Mouse (Mus musculus) stomach, embryonic 16.5 days (tissue): ENCODE data around the gene Bace1. TPM values are rescaled to one million over a fixed set of nuclear protein-coding genes. Genes with fewer than 3 reads are reported as not detected.
"Not testable (repeated sequence)": the region's sequence is repeated elsewhere in the genome, so short reads cannot be mapped to it uniquely, and the experiment has no call there.

Experiments used
- ATAC-seq: fragments of 200-750 bp; cut with Nextera tagmentation; 2 replicates; pipeline ENCODE4 v1.8.0; 2017; ENCODE audit warnings: moderate number of reproducible peaks, moderate TSS enrichment; ENCODE audit not compliant: insufficient read depth, low FRiP score
- H3K27ac ChIP-seq: fragments of 300-500 bp; sonication (generic); 2 replicates; pipeline ENCODE4 v1.5.1; 2014; ENCODE audit warnings: low read length
- H3K27me3 ChIP-seq: fragments of 300-500 bp; sonication (generic); 2 replicates; pipeline ENCODE4 v1.6.1; 2014; ENCODE audit warnings: low read length, control low read depth, mixed read lengths; ENCODE audit not compliant: control insufficient read depth, insufficient read depth
- H3K36me3 ChIP-seq: fragments of 300-500 bp; sonication (generic); 2 replicates; pipeline ENCODE4 v1.6.1; 2014; ENCODE audit warnings: low read length; ENCODE audit not compliant: control insufficient read depth, insufficient read depth
- H3K4me1 ChIP-seq: fragments of 300-500 bp; sonication (generic); 2 replicates; pipeline ENCODE4 v1.6.1; 2014; ENCODE audit warnings: low read length, control low read depth, mixed read lengths; ENCODE audit not compliant: control insufficient read depth, insufficient read depth
- H3K4me2 ChIP-seq: fragments of 300-500 bp; sonication (generic); 2 replicates; pipeline ENCODE4 v1.6.1; 2014; ENCODE audit warnings: low read depth, low read length, mixed read lengths
- H3K4me3 ChIP-seq: fragments of 300-500 bp; sonication (generic); replicated peaks from 2 replicates; pipeline ENCODE4 v1.5.1; 2014; ENCODE audit warnings: mild to moderate bottlenecking, low read length
- H3K9ac ChIP-seq: fragments of 300-500 bp; sonication (generic); 2 replicates; pipeline ENCODE4 v1.6.1; 2014; ENCODE audit warnings: low read length
- H3K9me3 ChIP-seq: fragments of 300-500 bp; sonication (generic); replicated peaks from 2 replicates; pipeline ENCODE4 v1.6.1; 2016; ENCODE audit warnings: low read length, control low read depth; ENCODE audit not compliant: control insufficient read depth
- WGBS: fragments of 180-500 bp; shearing (Covaris S2); extraction: QIAGEN DNeasy Blood & Tissue Kit; methylation state at CpG from one replicate; pipeline ENCODE4 v1.1.7; 2014; 5-methylcytosine and 5-hydroxymethylcytosine counted together
- polyA plus RNA-seq: library from polyadenylated mRNA; unstranded; fragments of >200 nt; fragmentation: Nextera tagmentation; extraction: Ambion mirVana; gene quantifications from 2 replicates; pipeline ENCODE4 v1.2.1, GENCODE M21; 2015

Bace1 gene
- polyA plus RNA-seq, 1 experiment from 2014 or later, result 23.2 TPM

DNA sequence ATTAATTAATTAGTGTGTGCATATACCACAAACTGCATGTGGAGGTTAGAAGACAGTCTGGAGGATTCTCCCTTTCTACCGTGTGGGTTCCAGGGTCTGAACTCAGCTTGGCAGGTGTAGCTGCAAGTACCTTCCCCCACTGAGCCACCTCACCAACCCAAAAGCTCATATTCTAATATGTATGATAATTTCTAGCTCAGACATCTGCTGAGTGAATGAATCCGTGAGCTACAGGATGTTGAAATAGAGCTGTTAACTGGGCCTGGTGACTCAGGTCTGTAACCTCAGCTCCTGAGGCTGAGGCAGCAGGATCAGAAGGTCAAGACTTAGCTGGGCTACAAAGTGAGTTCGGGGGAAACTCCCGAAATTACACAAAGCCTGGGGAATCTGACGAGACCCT, 4.6 kb downstream of the Bace1 start:
- Histone ChIP-seq H3K9ac (no peak overlapping the region), H3K4me3 (no peak overlapping the region), H3K4me1 (peaks cover 28% of the 10 kb centered on the region), H3K27me3 (no peaks in the 10 kb centered on the region), H3K27ac (no peak overlapping the region), H3K36me3 (no peaks in the 10 kb centered on the region), H3K9me3 (no peaks in the 10 kb centered on the region), H3K4me2 (no peak overlapping the region)
- 73% methylated on average over 5 of the region's 5 CpGs for WGBS
- no peak for ATAC-seq

DNA sequence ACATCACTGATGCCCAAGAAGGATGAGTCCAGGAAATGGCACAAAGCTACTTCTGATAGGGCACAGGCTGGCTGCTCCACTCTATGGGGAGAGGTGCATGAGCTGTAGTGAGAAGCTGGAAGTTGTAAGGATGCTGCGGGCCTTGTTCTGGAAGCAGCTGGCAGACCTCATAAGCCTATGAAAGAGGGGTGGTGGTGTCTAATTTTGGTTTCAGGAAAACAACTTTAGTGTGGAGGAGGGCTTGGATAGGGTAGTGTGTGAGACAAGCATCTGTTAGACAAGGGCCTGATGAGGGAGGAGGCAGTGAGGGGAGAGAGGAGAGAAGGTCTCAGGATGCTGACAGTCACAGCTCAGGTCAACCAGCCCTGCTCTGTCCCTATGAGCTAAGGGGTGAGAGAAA, 5.4 kb downstream of the Bace1 start:
- Histone ChIP-seq H3K9ac (no peak overlapping the region), H3K36me3 (no peaks in the 10 kb centered on the region), H3K4me3 (no peak overlapping the region), H3K27ac (no peak overlapping the region), H3K4me1 (peaks cover 34% of the 10 kb centered on the region), H3K27me3 (no peaks in the 10 kb centered on the region), H3K9me3 (no peaks in the 10 kb centered on the region), H3K4me2 (no peak overlapping the region)
- WGBS, result 77% methylated on average over 1 of the region's 1 CpGs
- no peak for ATAC-seq

DNA sequence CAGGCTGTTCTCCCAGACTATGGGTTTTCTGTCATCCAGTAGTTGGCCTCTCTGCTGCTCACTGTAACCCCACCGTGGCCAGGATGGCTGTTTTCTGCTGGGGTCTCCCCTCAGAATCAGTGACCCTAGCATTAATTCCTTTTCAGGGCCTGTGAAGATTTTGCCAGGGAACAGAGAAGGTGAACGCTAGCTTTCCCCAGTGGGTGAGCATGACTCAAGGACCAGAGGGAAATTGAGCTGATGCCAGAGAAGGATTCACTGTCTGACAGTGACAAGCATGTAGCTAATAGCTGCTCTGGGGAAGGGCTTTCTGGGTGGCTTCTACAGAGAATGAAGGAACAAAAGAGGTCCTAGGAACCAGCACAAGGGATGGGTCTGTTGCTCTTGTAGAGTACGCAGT, 7.2 kb downstream of the Bace1 start:
- no peak overlapping the region for H3K4me3 ChIP-seq
- H3K36me3 ChIP-seq, result no peaks in the 10 kb centered on the region
- H3K27me3 ChIP-seq, result no peaks in the 10 kb centered on the region
- no peak overlapping the region for H3K4me2 ChIP-seq
- peaks cover 38% of the 10 kb centered on the region for H3K4me1 ChIP-seq
- ATAC-seq, result no peak
- no peaks in the 10 kb centered on the region for H3K9me3 ChIP-seq
- H3K9ac ChIP-seq, result no peak overlapping the region
- no peak overlapping the region for H3K27ac ChIP-seq
- whole genome bisulfite sequencing, result 80% methylated on average over 3 of the region's 3 CpGs

DNA sequence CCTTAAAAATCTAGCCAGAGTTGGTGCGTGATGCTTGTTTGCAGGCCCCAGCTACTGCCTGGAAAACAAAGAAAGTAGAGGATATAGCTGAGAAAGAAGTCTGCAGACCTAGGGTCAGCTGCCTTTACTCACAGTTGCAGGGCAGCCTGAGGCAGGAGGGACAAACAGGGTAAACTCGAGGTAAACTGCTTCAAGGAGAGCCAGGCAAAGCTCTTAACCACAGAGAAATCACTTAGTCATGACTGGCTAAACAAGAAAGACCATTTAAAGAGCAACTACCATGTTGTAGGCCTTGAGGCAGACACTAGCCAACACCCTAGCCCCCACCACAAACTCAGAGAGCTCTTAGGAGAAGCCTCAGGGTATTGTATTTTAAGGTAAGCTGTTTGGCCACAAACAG, 7.8 kb downstream of the Bace1 start:
- H3K9me3 ChIP-seq, H3K4me2 ChIP-seq, H3K27me3 ChIP-seq, H3K4me3 ChIP-seq, H3K9ac ChIP-seq, ATAC-seq, H3K27ac ChIP-seq, H3K36me3 ChIP-seq: not testable (repeated sequence)
- peaks cover 38% of the 10 kb centered on the region for H3K4me1 ChIP-seq
- WGBS, result 59% methylated on average over 2 of the region's 2 CpGs

DNA sequence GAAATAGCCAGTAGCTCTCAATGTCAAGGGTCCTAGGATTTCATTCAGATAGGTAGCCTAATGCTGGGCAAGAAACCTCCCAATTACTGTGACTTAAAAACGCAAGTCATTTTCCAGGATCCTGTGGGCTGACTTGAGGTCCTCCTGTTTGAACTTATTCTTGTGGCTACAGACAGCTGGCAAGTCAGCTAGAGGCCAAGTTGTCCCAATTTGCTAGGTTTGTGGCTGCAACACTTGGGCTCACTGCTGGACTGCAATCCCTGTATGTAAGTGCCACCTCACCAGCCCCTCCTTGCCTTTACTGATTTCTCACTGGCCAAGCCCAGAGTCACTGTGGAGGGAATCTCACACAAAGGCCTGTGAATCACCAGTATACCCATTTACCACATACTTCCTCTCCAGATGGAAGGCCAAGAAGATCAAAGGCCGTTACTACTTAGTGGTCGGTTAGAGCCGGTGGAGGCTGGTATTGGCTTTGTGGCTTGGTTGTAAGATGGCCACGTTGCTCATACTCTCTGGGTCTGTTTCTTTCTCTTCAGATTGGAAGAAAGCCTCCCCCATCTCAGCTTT, 8.6 kb downstream of the Bace1 start:
- no peak for ATAC-seq

DNA sequence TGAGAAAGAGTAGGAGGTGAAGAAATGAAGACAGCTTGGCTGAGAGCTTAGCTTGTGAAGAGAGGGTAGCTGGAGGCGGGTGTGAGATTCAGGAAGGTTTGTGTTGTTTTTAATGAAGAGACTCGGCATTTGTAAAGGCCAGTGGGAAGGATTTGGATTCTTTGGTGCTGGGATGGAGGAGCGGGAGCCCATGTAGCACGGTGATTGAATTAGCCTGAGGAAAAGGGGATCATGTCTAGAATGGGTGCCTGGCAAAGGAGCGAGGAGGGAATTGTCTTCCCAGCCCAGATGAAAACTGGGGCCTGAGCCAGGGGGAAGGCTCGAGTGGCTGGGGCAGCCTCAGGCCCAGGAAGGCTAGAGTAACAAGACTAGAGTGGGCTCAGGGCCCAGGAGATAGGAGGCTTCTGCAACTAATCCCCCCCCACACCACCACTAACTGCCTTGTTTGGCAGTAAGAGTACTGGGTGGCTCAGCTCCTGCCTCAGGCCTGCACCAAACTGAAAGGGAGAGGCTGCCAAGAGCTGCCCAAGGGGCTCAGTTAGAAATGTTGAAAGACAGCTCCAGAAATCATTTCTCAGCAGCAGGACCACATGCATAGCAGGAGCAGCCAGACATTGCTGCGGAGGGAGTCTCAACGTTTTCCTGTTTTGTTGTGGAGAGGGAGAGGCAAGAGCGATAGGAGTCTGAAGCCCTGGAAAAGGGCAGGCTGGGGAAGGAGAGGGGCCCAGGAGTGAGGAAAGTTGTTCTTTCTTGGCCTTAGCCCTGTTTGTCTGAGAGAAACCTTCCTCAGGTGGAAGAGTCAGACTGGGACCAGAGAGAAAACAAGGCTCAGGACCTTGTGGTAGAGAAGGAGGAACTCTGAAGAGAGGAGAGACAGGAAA, 11.4 kb downstream of the Bace1 start:
- Histone ChIP-seq H3K27ac (peak overlapping the region; percentile 92), H3K36me3 (0 out of 2 replicates have a peak, but pooled peaks cover 4% of the 10 kb centered on the region), H3K4me2 (peak overlapping the region; percentile 11; the same call in 1 of the 2 replicates), H3K9me3 (no peaks in the 10 kb centered on the region), H3K4me1 (peaks cover 31% of the 10 kb centered on the region), H3K27me3 (no peaks in the 10 kb centered on the region), H3K4me3 (no peak overlapping the region), H3K9ac (peak overlapping the region; percentile 57)
- WGBS, result 37% methylated on average over 9 of the region's 9 CpGs
- ATAC-seq, result peak; percentile 80; the same call in 1 of the 2 replicates

More for the DNA sequence above, 8.6 kb downstream of the Bace1 start:
- Histone ChIP-seq H3K4me2 (no peak overlapping the region), H3K9ac (no peak overlapping the region), H3K9me3 (no peaks in the 10 kb centered on the region), H3K27me3 (no peaks in the 10 kb centered on the region), H3K36me3 (no peaks in the 10 kb centered on the region), H3K4me3 (no peak overlapping the region), H3K27ac (no peak overlapping the region), H3K4me1 (peaks cover 31% of the 10 kb centered on the region)
- WGBS, result 77% methylated on average over 5 of the region's 5 CpGs

DNA sequence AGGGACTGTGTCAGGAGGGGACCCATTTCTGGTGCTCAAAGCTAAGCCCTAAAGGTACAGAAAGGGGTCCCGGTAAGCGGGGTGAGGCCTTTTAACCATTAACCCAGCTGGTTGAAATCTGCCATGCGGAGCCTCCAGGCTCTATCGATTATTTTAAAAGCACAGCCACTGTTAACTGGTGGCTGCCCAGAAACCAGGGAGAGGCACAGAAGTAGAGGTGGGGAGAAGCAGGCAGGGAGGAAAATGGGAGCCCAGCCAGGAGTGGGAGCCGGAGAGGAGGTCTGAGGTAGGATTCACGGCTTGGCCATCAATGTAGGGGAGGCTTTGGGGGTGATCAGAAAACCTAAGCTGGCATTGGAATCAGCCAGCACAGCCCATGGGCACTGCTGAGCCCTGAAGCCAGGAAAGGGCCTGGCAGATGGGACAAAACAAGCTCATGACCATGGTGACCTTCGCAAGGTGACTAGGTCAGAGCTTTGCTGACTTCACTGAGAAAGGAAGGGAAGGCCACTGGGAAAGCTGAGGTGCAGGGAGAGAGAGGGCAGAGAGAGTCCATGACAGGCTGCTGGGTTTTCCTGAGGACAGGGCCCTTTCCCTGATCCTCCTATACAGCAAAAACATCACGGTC, 12.3 kb downstream of the Bace1 start:
- H3K4me1 ChIP-seq, result peaks cover 31% of the 10 kb centered on the region
- WGBS, result 50% methylated on average over 8 of the region's 8 CpGs
- H3K4me2 ChIP-seq, result peak overlapping the region; percentile 12; the same call in 1 of the 2 replicates
- 0 out of 2 replicates have a peak, but pooled peaks cover 4% of the 10 kb centered on the region for H3K36me3 ChIP-seq
- ATAC-seq, result 0 out of 2 replicates have a peak, but pooled peaks have one; percentile 15
- peak overlapping the region; percentile 92 for H3K27ac ChIP-seq
- H3K9me3 ChIP-seq, result no peaks in the 10 kb centered on the region
- H3K4me3 ChIP-seq, result no peak overlapping the region
- H3K27me3 ChIP-seq, result no peaks in the 10 kb centered on the region
- peak overlapping the region; percentile 57 for H3K9ac ChIP-seq

DNA sequence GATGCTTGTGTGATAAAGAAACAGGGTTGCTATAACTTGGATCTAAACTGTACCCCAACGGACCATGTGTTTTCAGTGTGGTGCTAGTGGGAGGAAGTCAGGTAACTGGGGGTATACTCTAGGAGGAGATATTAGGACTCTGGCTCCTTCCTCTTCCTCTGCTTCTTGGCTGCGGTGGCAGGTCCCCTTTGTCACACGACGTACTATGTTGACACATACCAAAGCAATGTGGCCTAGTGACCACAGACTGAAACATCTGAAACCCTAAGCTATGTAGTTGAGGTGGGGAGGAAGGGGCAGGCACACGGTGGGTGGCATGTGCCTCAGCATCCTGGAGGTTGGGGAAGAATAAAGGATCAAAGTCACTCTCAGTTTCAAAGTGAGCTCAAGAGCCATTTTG, 12.9 kb downstream of the Bace1 start:
- Histone ChIP-seq H3K27ac (peak overlapping the region; percentile 92; the same call in 1 of the 2 replicates), H3K4me2 (no peak overlapping the region), H3K27me3 (no peaks in the 10 kb centered on the region), H3K9ac (no peak overlapping the region), H3K4me1 (peaks cover 31% of the 10 kb centered on the region), H3K9me3 (no peaks in the 10 kb centered on the region), H3K36me3 (0 out of 2 replicates have a peak, but pooled peaks cover 4% of the 10 kb centered on the region), H3K4me3 (no peak overlapping the region)
- no peak for ATAC-seq
- WGBS, result 51% methylated on average over 5 of the region's 5 CpGs

DNA sequence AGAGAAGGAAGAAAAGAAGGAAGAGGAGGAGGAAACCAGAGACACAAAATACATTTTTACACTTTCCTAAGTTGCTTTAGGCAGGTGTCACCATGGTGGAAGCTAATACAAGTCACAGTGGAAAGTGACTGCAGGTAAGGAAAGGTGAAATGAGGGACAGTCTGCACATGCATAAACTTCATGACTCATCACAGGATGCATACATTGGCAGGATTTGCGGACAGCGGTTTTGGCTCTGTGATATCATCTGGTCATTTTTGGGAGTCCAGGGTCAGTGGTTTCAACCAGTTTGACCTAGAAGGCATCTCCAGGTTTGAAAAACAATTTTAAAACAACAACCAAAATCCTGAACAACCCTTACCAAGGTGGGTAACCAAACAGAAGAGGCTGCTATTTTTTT, 13.4 kb downstream of the Bace1 start:
- Histone ChIP-seq H3K36me3 (peaks cover 7% of the 10 kb centered on the region; the same call in 1 of the 2 replicates), H3K9me3 (no peaks in the 10 kb centered on the region), H3K4me3 (no peak overlapping the region), H3K4me1 (peaks cover 31% of the 10 kb centered on the region), H3K9ac (no peak overlapping the region), H3K27me3 (no peaks in the 10 kb centered on the region), H3K4me2 (no peak overlapping the region), H3K27ac (no peak overlapping the region)
- WGBS, result 93% methylated on average over 2 of the region's 2 CpGs
- ATAC-seq, result no peak
